Mouse (Mus musculus): ENCODE data around the gene Chrna1.

Chrna1 gene

GRCm38 (mm10) chr2:73521737-73522136 lies 58.4 kb downstream of the Chrna1 start:
- DNase-seq (ENCODE audit: low read depth, low spot score) = no peak

GRCm38 (mm10) chr2:73518966-73519365 lies 61.2 kb downstream of the Chrna1 start:
- no peak for DNase-seq (ENCODE audit: low read depth, low spot score)

GRCm38 (mm10) chr2:73518311-73518710 lies 61.8 kb downstream of the Chrna1 start:
- no peak for DNase-seq (ENCODE audit: low read depth, low spot score)

- DNase-seq (ENCODE audit: low read depth, low spot score) = no peak
Observed at GRCm38 (mm10) chr2:73514178-73514577, 66.0 kb downstream of the Chrna1 start.

Data from embryo, embryonic 11.5 days (tissue).